Mouse (Mus musculus) ES-E14 (cell line): ENCODE measurements around the gene Thra. TPM values are rescaled to one million over a fixed set of nuclear protein-coding genes. Genes with fewer than 3 reads are reported as not detected.

Experiments
- DNase-seq: peaks from one replicate; pipeline ENCODE4 v3.0.0-alpha.2; 2013; ENCODE audit warnings: low read depth, low spot score
- H3K27ac ChIP-seq: 2 replicates; pipeline ENCODE4 v1.5.1; 2012; ENCODE audit warnings: low read depth, mild to moderate bottlenecking, low read length, moderate library complexity, mixed read lengths; ENCODE audit not compliant: poor library complexity, insufficient read depth, severe bottlenecking
- H3K36me3 ChIP-seq: 2 replicates; pipeline ENCODE4 v1.6.1; 2012; ENCODE audit warnings: mild to moderate bottlenecking, low read length, moderate library complexity, mixed read lengths; ENCODE audit not compliant: control insufficient read depth, poor library complexity, insufficient read depth, severe bottlenecking
- H3K4me1 ChIP-seq, 2 experiments: fragments of 150-350 bp in 1 of 2; sonication (generic) in 1 of 2; 2 replicates each; pipeline ENCODE4 v1.6.1; 2012; ENCODE audit warnings: low read length in 2 of 2, mild to moderate bottlenecking in 1 of 2, mixed read lengths in 1 of 2; ENCODE audit not compliant: control insufficient read depth in 2 of 2, insufficient read depth in 2 of 2, poor library complexity in 1 of 2
- H3K4me3 ChIP-seq, 2 experiments: fragments of 150-350 bp in 1 of 2; sonication (generic) in 1 of 2; 2 replicates each; pipeline ENCODE4 v1.5.1; 2012; ENCODE audit warnings: low read length in 2 of 2, low read depth in 1 of 2, mild to moderate bottlenecking in 1 of 2, mixed read lengths in 1 of 2; ENCODE audit not compliant: insufficient read depth in 1 of 2, poor library complexity in 1 of 2, severe bottlenecking in 1 of 2
- H3K9ac ChIP-seq: 2 replicates; pipeline ENCODE4 v1.6.1; 2012; ENCODE audit warnings: low read depth, mild to moderate bottlenecking, low read length, mixed read lengths; ENCODE audit not compliant: poor library complexity, insufficient read depth, severe bottlenecking
- H3K9me3 ChIP-seq: fragments of 150-350 bp; sonication (generic); 2 replicates; pipeline ENCODE4 v1.6.1; 2012; ENCODE audit warnings: low read depth, mild to moderate bottlenecking, low read length; ENCODE audit not compliant: control insufficient read depth, insufficient read depth
- CHD2 ChIP-seq: IDR thresholded peaks from 2 replicates; pipeline ENCODE4 v1.6.1; 2014; ENCODE audit warnings: mild to moderate bottlenecking, low read depth, low read length, inconsistent platforms
- HCFC1 ChIP-seq: IDR thresholded peaks from 2 replicates; pipeline ENCODE4 v1.6.1; 2012; ENCODE audit warnings: low read length, inconsistent platforms, borderline replicate concordance; ENCODE audit not compliant: insufficient read depth
- MAFK ChIP-seq: IDR thresholded peaks from 2 replicates; pipeline ENCODE4 v1.6.1; 2014; ENCODE audit warnings: mild to moderate bottlenecking, low read depth, low read length, inconsistent platforms; ENCODE audit not compliant: insufficient read depth
- ZC3H11A ChIP-seq: IDR thresholded peaks from 2 replicates; pipeline ENCODE4 v1.6.1; 2012; ENCODE audit warnings: low read depth, mild to moderate bottlenecking, inconsistent platforms, low read length, borderline replicate concordance
- ZNF384 ChIP-seq: IDR thresholded peaks from 2 replicates; pipeline ENCODE4 v1.6.1; 2012; ENCODE audit warnings: low read depth, low read length, inconsistent platforms
- in situ Hi-C, 2 experiments: fragments of 600-800 bp; cut with MboI; formaldehyde crosslinking; loops; one replicate each; pipeline ENCODE4 v1.15.1; 2025; ENCODE audit warnings: low sequenced_read_pairs in 2 of 2, inconsistent platforms in 1 of 2; ENCODE audit not compliant: unreplicated experiment in 2 of 2
- total RNA-seq: library from RNA; depleted of rRNA; stranded (reverse); fragments of 300-350 nt; gene quantifications from 2 replicates; pipeline ENCODE4 v1.2.3, GENCODE M21; 2012

Thra gene
- total RNA-seq, 1 experiment: 7.7 TPM

DNA sequence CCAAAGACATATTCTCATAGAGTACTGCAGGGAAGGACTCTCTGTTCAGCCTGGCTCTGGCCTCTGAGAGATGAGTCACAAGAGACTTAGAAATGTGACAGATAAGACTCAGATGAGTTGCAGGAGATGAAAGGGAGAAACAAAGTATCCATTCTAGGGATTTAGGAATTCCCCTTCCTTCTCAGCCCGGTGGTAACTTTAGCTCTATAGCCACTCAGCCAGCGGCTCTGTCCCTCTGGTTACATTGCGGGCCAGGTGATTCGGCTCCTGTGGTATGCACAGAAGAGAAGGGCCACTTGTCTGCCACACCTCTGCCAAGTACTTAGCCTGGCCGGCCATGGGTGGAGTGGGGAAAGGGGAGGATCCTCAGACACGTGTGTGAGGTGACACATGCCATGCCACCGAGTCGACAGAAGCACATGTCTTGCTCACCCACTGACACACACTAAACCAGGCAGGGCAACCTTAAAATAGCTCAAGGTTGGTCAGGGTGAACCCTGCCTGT, 32.3 kb downstream of the Thra start:
- TF ChIP-seq ZC3H11A (no peak), ZNF384 (no peak), MAFK (no peak), HCFC1 (no peak)
- no peak overlapping the region for H3K4me3 ChIP-seq
- H3K4me1 ChIP-seq: peaks cover 8 to 24% of the 10 kb centered on the region in 2 experiments; a peak in 3 of 4 replicates
- DNase-seq: no peak
- H3K9ac ChIP-seq: no peak overlapping the region
- in situ Hi-C loops: no loop called here
- H3K36me3 ChIP-seq: peaks cover 23% of the 10 kb centered on the region
- H3K9me3 ChIP-seq: no peaks in the 10 kb centered on the region
- no peak overlapping the region for H3K27ac ChIP-seq

DNA sequence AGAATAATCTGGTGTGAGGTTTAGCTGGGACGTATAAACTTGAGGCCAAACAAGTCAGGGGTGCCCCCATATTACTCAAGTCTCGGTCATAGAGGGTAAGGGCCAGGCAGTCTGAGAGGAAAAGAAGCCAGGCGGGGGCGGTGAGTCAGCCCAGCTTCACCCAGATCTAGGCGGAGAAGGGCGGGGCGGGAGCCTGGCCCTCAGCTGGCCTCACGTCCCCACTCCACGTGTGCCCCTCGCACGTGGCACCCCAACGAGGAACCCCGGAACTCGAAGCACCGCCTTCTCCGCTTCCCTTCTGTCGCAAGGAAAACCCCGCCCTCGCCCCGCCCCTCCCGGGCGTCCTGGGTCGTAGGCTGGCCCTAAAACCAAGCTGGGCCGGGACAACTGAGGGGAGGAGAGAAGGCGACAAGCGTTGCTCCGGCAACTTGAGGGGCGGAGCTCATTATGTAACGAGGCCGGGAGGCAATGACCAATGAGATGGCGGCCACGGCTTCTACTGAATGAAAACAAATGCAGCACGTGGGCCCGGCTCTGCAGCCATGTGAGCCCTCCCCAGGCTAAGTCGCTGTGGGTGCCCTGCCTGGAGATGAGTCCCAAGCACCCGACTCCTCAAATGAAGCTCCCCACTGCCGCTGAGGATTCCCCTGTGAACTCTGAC, 33.3 kb downstream of the Thra start:
- TF ChIP-seq CHD2 (0 out of 2 replicates have a peak, but pooled peaks have one; percentile 8), ZNF384 (no peak), HCFC1 (peak; percentile 50; the same call in 1 of the 2 replicates)
- Histone ChIP-seq H3K9me3 (no peaks in the 10 kb centered on the region), H3K4me3 (peak overlapping the region; percentile 55 to 59), H3K9ac (no peak overlapping the region; the same call in 1 of the 2 replicates), H3K4me1 (peaks cover 8 to 18% of the 10 kb centered on the region in 2 experiments; a peak in 3 of 4 replicates), H3K36me3 (peaks cover 18% of the 10 kb centered on the region), H3K27ac (no peak overlapping the region)
- in situ Hi-C loops: no loop called here
- DNase-seq: peak; percentile 98

DNA sequence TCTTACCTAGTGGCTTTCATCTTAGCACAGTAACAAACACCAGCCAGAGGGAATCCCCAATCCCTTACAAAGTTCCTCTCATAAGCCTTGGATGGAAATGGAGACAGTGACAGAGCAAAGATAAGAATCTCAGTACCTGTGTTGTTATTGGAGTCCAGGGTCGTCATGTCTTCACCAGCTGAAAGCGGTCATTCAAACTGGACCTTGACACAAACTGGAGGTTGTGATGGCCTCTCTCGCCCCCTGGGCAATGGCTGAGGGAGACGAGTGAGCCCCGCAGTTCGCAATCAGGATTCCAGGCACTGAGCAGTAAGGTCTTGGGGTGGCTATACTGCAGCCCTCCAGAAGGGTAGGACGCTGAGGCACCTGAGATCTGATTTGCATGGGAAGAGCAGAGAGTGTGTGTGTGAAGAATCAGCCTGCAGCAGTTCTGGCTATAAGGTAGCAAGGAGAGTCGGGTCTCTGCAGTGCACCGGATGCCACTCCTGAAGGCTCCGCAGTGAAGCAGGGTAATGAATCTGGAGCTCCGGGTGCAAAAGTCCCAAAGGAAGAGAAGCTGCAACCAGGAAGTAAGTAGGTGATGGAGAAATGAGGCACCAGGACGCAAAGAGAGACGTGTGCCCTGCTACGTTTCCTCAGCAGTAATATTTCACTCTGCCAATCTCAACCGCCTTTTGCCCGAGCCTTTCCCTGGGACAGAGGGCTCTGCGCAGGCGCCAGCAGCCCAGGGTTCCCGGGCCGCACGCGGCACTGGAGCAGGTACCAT, 34.3 kb downstream of the Thra start, which contains the start of gene Nr1d1:
TSS of gene Nr1d1 (minus strand) at position 752 of the 766 bp plus-strand sequence.
- in situ Hi-C loops: no loop called here
- H3K27ac ChIP-seq: 0 out of 2 replicates have a peak within 1 kb of the TSS, but pooled peaks have one; percentile 9
- H3K9ac ChIP-seq: peak within 1 kb of the TSS; percentile 42; the same call in 1 of the 2 replicates
- TF ChIP-seq HCFC1 (no peak), CHD2 (no peak), ZNF384 (no peak), ZC3H11A (no peak), MAFK (no peak)
- H3K36me3 ChIP-seq: peaks cover 9% of the 10 kb centered on the region
- no peaks in the 10 kb centered on the region for H3K9me3 ChIP-seq
- H3K4me3 ChIP-seq: peak within 1 kb of the TSS; percentile 55 to 59
- H3K4me1 ChIP-seq: peaks cover 8 to 18% of the 10 kb centered on the region in 2 experiments; a peak in 3 of 4 replicates
- no peak for DNase-seq

DNA sequence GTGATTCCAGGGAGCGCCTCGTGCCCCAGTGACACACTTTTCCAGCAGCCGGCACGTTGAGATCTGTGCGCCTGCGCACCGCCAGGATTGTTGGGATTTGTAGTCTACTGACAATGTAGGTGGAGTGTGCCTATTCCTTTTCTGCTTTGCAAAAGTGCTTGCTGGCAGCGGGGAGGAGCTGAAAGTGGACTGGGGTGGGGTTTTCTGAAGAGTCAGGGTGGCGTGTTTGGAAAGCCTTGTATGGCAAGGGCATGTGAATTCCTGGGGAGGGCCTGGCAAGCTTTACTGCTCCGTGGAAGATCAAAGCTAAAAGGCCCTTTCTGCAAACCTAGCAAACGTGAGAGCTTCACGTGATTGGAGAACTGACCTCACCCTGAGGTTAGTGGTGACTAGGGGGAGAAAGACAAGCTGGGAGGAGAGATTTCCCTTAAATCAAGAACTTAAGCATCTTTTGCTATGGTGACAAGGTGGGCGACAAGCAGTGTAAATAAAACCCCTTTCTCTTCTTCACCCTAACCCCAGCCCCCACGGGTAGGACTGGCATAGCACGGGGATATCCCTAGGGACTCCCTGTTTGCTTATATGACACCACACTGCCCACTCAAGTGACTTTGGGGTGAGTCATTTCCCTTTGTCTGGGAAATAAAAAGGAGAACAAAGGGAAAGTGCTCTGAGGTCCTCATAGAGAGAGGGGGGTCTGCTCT, 35.1 kb downstream of the Thra start:
- Histone ChIP-seq H3K4me1 (peaks cover 8 to 21% of the 10 kb centered on the region in 2 experiments; a peak in 3 of 4 replicates), H3K9me3 (no peaks in the 10 kb centered on the region), H3K9ac (peak overlapping the region; percentile 17; the same call in 1 of the 2 replicates), H3K27ac (0 out of 2 replicates have a peak overlapping the region, but pooled peaks have one; percentile 9), H3K36me3 (peaks cover 2% of the 10 kb centered on the region), H3K4me3 (peak overlapping the region; percentile 55 to 59)
- DNase-seq: peak; percentile 97
- peak; percentile 93 for TF ChIP-seq HCFC1
- 0 out of 2 replicates have a peak, but pooled peaks have one; percentile 5 for TF ChIP-seq MAFK
- no peak for TF ChIP-seq ZC3H11A
- in situ Hi-C loops: no loop called here
